Mouse (Mus musculus) layer of hippocampus, adult 2 months (tissue): ENCODE measurements around the gene Naga. TPM values are rescaled to one million over a fixed set of nuclear protein-coding genes. Genes with fewer than 3 reads are reported as not detected.
A peak's percentile ranks its signal among the peaks of the same experiment; 100 is the strongest.
"Not testable (repeated sequence)": the region's sequence is repeated elsewhere in the genome, so short reads cannot be mapped to it uniquely, and the experiment has no call there.

Source experiments
- DNase-seq, 2 experiments: peaks; one replicate each; pipeline ENCODE4 v3.0.0; 2022; ENCODE audit warnings: low spot score in 2 of 2
- H3K27ac ChIP-seq: fragments of 200-600 bp; 2 replicates; pipeline ENCODE4 v1.8.1; 2022
- H3K4me3 ChIP-seq: fragments of 200-600 bp; 2 replicates; pipeline ENCODE4 v1.8.1; 2022; ENCODE audit warnings: mild to moderate bottlenecking
- CTCF ChIP-seq: fragments of 200-600 bp; conservative IDR thresholded peaks from 2 replicates; pipeline ENCODE4 v1.8.1; 2022; ENCODE audit warnings: antibody characterized with exemption, mild to moderate bottlenecking, moderate library complexity
- total RNA-seq, 2 experiments: library from RNA; stranded (reverse); gene quantifications; 2 replicates each; pipeline ENCODE4 v1.2.3; 2021

Gene Naga
- total RNA-seq, 2 experiments from 2014 or later: 37.6 to 40.9 TPM

- no peak for TF ChIP-seq CTCF
- no peak for DNase-seq
- Histone ChIP-seq H3K27ac (no peak overlapping the region), H3K4me3 (no peak overlapping the region)
Measured at GRCm38 (mm10) chr15:82372991-82373390, 34.3 kb upstream of the Naga start.

GRCm38 (mm10) chr15:82372446-82372845 is 33.7 kb upstream of the Naga start:
- no peak for TF ChIP-seq CTCF
- Histone ChIP-seq H3K27ac (no peak overlapping the region), H3K4me3 (no peak overlapping the region)
- DNase-seq: no peak

GRCm38 (mm10) chr15:82368851-82369250 is 30.1 kb upstream of the Naga start:
- no peak overlapping the region for H3K27ac ChIP-seq
- TF ChIP-seq CTCF: no peak
- no peak overlapping the region for H3K4me3 ChIP-seq
- no peak for DNase-seq

GRCm38 (mm10) chr15:82368146-82368545 is 29.4 kb upstream of the Naga start:
- no peak for DNase-seq
- H3K4me3 ChIP-seq: no peak overlapping the region
- no peak for TF ChIP-seq CTCF
- H3K27ac ChIP-seq: no peak overlapping the region

GRCm38 (mm10) chr15:82364561-82364960 is 25.8 kb upstream of the Naga start:
- not testable (repeated sequence) for H3K4me3 ChIP-seq, DNase-seq, H3K27ac ChIP-seq

- not testable (repeated sequence) for DNase-seq, H3K4me3 ChIP-seq, H3K27ac ChIP-seq
Measured at GRCm38 (mm10) chr15:82363801-82364200, 25.1 kb upstream of the Naga start.

- H3K27ac ChIP-seq: no peak overlapping the region
- no peak overlapping the region for H3K4me3 ChIP-seq
- TF ChIP-seq CTCF: no peak
- DNase-seq: no peak
Measured at GRCm38 (mm10) chr15:82362234-82362633, 23.5 kb upstream of the Naga start.

GRCm38 (mm10) chr15:82361459-82362018 is 22.8 kb upstream of the Naga start:
- Histone ChIP-seq H3K27ac (no peak overlapping the region), H3K4me3 (no peak overlapping the region)
- DNase-seq: no peak
- peak; percentile 66 for TF ChIP-seq CTCF

GRCm38 (mm10) chr15:82358431-82359260 is 19.9 kb upstream of the Naga start:
- no peak for DNase-seq
- H3K4me3 ChIP-seq: no peak overlapping the region
- peak overlapping the region; percentile 70; the same call in 1 of the 2 replicates for H3K27ac ChIP-seq
- TF ChIP-seq CTCF: peak; percentile 8; the same call in 1 of the 2 replicates

- Histone ChIP-seq H3K4me3 (peak within 1 kb of the TSS; percentile 88), H3K27ac (peak within 1 kb of the TSS; percentile 99)
- peak; percentile 97 to 98 for DNase-seq
- peak; percentile 97 for TF ChIP-seq CTCF
Measured at GRCm38 (mm10) chr15:82354126-82354945, 15.6 kb upstream of the Naga start, which contains the start of gene Ndufa6. Gene Ndufa6 (minus strand): TSS chr15:82354322.

GRCm38 (mm10) chr15:82353745-82354113 is 15.0 kb upstream of the Naga start:
- peak overlapping the region; percentile 99 for H3K27ac ChIP-seq
- no peak for TF ChIP-seq CTCF
- DNase-seq: no peak
- H3K4me3 ChIP-seq: peak overlapping the region; percentile 88

GRCm38 (mm10) chr15:82353078-82353744 is 14.5 kb upstream of the Naga start:
- no peak for TF ChIP-seq CTCF
- DNase-seq: no peak

More at GRCm38 (mm10) chr15:82353078-82353744, 14.5 kb upstream of the Naga start:
- H3K27ac ChIP-seq: peak overlapping the region; percentile 99
- peak overlapping the region; percentile 88 for H3K4me3 ChIP-seq
